Mouse (Mus musculus): ENCODE measurements around the gene Rtbdn.

- TF ChIP-seq MAFK (IDR thresholded peaks at IDR 0.05; ENCODE audit: insufficient read depth, low read depth, low read length), result no peak
- no peak for TF ChIP-seq ZNF384 (IDR thresholded peaks at IDR 0.05; ENCODE audit: low read depth, low read length)
- no peak for TF ChIP-seq ZC3H11A (IDR thresholded peaks at IDR 0.05; ENCODE audit: borderline replicate concordance, low read depth, low read length)
Measured at GRCm38 (mm10) chr8:84959811-84960210, 13.0 kb downstream of the Rtbdn start.

Measured in ES-E14 (cell line).